Mouse (Mus musculus): Measurements from ENCODE around the gene Naa80.

The Naa80 gene

DNA sequence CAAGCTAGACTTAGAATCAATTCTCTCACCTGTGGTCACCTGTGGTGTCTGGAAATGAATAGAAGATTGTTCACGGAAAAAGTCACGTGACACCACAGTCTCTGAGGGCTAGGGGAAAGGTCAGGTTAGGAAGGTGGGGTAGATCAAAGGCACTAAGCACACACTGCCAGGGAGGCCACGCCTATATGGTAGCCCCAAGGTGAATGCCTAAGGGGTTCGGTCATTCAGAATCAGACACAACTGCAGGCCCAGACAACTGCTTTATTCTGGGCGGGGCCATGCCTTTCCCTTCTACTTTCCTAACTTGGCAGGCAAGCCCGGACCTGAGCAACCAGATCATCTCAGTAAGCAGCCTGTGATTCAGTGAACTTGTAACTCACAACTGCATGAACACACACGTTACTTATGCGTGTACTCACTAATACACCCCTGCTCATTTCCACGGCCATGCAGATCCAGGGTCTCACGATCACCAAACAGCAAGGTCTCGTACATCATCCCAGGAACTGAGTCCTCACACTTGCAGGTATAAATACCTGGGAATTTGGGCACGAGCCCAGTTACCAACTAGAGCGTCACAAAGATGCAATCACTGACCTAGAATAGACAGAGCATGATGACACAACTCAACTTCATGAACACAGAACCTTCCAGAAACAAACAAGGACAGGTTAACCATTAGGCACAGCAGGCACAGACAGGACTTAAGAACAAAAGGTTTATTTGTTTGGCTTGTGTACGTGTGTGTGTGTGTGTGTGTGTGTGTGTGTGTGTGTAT is 2.9 kb upstream of the Naa80 start:
- DNase-seq: no peak

- DNase-seq: no peak
Measured at GRCm38 (mm10) chr9:107576357-107577107, 2.2 kb upstream of the Naa80 start, which contains the start of gene Hyal1. TSS of gene Hyal1 (plus strand) at chr9:107576927.

- DNase-seq: no peak
Measured at GRCm38 (mm10) chr9:107577871-107578270, 816 bp upstream of the Naa80 start.

DNA sequence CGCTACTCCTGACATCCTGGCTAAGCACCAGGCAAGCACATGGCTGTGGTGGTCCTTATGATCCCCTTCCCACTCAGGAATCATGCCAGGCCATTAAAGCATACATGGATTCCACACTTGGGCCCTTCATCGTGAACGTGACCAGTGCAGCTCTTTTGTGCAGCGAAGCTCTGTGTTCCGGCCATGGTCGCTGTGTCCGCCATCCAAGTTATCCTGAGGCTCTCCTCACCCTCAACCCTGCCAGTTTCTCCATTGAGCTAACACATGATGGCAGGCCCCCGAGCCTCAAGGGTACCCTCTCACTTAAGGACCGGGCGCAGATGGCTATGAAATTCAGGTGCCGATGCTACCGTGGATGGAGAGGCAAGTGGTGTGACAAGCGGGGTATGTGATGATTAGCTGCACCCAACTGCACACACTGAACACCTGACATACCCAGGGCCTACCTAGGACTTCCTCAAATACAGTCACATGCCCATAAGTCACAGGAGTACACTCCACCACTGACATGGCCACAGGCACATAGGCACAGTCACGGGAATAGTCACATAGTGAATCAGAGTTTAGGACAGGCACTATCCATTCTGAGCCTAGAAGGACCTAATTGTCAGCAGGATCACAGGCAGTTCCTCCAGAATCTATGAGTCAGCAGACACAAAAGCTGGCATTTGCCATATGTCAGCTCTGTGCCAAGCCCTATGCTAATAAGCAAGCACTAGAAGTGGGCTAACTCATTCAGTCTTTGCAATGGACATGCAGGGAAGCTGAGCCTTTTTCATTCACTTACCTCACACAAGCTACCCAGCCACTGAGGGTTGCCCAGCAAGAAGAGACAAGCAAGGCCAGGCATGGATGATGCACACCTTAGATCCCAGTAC is 575 bp downstream of the Naa80 start:
- peak; percentile 78 for DNase-seq

GRCm38 (mm10) chr9:107580501-107581317 is 2.0 kb downstream of the Naa80 start, which contains the start of gene Hyal3:
TSS of gene Hyal3 (plus strand) at chr9:107580818.
- peak; percentile 91 for DNase-seq

DNA sequence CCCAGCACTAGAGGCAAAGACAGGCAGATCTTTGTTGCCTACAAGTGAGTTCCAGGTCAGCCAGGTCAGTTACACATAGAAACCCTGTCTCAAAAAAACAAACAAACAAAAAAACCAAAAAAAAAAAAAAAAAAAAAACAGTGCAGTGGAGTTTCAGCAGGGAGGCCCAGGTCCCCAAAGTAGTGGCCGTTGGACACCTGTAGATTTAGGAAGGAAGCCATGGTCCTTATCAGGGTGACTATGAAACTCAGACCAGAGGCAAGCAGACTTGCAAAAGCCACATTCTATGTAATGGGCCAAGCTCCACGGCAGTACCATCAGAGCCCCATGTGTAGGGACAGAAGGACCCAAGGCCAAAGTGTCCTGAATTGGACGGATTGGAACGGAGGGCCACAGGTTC is 2.9 kb downstream of the Naa80 start:
- DNase-seq: no peak

DNA sequence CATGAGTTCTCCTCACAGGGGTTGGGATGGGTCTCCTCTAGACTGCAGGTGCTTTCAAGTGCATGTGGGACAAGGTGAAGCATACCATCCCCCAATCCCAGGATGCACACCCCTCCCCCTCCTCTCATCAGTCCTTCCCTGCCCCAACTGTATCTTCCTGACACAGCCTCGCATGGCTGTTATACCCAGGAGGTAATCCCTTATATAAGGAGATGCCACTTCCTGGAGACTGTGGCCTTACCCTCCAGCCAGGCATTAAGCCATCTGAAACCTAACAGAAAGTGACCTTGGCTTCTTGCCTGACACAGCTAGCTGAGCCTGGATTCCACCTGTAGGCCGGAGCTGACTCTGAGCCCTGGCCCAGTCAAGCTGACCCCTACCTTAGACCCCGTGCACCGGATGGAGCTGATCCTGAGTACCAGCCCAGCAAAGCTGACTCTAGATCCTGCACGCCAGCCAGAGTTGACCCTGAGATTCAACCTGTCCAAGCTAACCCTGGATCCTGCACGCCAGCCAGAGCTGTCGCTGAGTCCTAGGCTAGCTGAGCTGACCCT is 3.9 kb downstream of the Naa80 start:
- DNase-seq: no peak

DNA sequence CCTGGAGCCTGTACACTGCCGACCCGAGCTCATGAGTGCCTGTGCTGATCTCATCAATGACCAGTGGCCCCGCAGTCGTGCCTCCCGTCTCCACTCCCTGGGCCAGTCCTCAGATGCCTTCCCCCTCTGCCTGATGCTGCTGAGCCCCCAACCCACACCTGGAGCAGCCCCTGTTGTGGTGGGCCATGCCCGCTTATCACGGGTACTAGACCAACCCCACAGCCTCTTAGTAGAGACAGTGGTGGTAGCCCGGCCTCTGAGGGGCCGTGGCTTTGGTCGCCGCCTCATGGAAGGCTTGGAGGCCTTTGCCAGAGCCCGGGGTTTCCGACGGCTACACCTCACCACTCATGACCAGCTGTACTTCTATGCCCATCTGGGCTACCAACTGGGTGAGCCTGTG is 4.5 kb downstream of the Naa80 start:
- DNase-seq: no peak

DNA sequence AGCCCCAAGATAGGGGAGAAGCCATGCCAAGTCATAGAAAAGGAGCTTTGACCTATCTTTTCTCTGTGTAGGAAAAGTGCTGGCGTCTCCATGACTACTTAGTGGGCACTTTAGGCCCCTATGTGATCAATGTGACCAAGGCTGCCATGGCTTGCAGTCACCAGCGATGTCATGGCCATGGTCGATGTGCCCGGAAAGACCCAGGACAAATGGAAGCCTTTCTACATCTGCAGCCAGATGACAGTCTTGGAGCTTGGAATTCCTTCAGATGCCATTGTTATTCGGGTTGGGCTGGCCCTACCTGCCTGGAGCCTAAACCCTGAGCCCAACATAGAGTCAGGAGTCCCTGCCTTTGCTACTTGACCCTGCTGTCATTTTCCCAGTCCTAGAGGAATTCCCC is 7.8 kb downstream of the Naa80 start:
- no peak for DNase-seq

DNA sequence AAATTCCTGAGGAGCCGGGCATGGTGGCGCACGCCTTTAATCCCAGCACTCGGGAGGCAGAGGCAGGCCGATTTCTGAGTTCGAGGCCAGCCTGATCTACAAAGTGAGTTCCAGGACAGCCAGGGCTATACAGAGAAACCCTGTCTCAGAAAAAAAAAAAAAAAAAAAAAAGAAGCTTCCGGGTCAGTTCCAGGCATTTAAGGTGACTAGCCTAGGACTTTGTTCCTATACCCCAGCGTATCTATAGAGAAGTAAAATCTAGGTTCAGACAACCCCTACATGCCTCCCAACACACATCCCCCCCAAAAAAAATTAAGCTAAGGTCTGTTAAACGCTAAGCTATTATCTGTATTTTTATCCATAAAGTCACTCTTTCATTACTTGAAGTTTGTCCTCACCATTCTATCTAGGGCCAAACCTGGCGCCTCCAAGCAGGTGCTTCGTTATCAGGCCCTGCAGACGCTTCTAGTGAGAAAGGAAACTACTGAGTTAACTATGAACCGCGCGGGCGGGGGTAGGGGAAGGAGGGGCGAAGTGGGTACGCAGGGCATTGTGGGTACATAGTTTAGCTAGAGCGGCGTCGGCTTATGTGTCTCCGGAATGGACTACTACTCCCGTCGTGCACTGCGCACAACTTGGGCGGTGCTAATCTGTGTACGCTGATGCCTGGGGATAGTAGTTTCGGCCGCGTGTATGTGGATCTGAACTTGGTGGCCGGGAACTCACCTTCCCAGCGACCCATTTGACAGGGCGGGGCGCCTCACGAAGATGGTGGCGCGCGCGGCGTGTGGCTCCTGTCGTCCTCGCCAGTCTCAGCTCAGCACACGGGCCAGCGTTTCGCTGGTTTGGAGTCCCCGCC is 8.5 kb downstream of the Naa80 start, which contains the start of gene Ifrd2:
Gene Ifrd2, plus strand, starts transcription at position 669 of the 859 bp plus-strand sequence.
- peak; percentile 99 for DNase-seq

GRCm38 (mm10) chr9:107587833-107588639 is 9.3 kb downstream of the Naa80 start:
- no peak for DNase-seq

DNA sequence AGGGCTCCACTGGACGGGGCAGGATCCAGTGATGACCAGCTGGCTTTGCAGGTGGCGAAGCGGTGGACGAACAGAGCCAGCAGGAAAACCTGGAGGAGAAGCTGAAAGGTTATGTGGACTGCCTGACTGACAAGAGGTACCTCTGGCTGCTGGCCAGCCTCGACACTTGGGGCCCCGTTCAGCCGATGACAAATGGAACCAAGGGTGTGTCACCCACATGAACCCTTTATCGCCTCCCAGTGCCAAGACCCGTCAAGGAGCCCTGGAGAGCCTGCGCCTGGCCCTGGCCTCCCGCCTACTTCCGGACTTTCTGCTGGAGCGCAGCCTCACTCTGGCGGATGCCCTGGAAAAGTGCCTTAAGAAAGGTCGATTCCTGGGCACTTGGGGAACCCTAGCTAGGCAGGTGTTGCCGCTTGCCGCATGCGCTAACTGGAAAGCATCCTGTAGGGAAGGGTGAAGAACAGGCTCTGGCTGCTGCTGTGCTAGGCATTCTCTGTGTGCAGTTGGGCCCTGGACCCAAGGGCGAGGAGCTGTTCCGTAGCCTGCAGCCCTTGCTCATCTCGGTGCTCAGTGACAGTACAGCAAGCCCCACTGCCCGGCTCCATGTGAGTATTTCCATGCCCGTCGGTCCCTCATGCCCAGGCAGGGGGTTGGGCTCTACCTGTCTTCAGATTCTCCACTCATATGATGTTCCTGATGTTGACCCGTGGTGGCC is 11.5 kb downstream of the Naa80 start:
- no peak for DNase-seq

- no peak for DNase-seq
Measured at GRCm38 (mm10) chr9:107590773-107591060, 12.0 kb downstream of the Naa80 start.

GRCm38 (mm10) chr9:107593101-107593976 is 14.7 kb downstream of the Naa80 start:
- peak; percentile 93 for DNase-seq

GRCm38 (mm10) chr9:107594281-107595062 is 15.8 kb downstream of the Naa80 start:
- no peak for DNase-seq

DNA sequence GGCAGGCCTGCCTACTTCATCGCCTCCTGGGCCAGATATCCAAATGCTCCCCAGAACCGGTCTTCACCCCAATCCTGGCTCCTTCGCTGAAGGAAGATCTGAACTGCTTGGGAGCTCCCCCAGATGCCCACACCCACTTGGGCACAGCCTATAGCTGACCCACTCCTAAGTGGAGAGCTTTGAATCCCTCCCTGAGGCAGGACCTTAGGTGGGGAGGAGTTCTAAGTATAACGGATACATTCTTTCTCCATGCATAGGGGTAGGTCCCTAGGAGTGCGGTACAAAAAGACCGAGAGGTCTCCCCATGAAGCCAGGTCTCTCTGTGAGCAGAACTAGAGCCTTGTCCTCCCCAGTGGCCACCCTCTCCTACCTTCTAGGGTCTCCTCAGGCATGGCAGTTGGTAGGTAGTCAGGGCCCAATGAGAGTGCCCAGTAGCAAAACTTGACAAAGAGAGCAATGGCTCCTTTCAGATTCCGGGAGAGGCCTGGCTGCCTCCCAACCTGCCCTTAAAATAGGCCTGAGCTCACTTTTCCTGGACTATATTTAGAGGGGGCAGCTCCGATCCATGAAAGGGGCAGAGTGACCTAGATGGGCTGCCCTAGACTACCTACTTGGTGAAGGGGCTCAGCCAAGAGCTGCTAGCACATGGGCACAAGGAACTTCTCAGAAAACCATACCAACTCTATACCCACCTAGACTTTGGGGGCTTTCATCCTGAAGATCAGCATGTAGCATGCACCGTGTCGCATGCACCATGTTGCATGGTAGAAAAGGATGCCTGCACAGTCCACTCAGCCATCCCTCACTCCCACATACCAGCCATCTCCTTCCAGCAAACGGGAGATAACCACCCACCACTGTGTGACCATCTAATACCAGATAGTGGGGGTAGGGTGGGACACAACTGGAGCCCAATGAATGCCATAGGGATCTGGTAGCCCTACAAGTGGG is 18.2 kb downstream of the Naa80 start:
- no peak for DNase-seq
